Mouse (Mus musculus): Measurements from ENCODE around the gene Dqx1. TPM values are rescaled to one million over a fixed set of nuclear protein-coding genes. Genes with fewer than 3 reads are reported as not detected.

The Dqx1 gene
- total RNA-seq, 2 experiments from 2014 or later = 0.20 to 0.87 TPM

GRCm38 (mm10) chr6:83033249-83034185 is 24.1 kb upstream of the Dqx1 start, which contains the start of the genes Dok1 and Loxl3:
Gene Dok1 (minus strand): TSS chr6:83033471.
Gene Loxl3 (plus strand): TSS chr6:83034173.
- peak; percentile 81 to 86 for DNase-seq

GRCm38 (mm10) chr6:83034463-83035055 is 23.1 kb upstream of the Dqx1 start:
- DNase-seq = peak in 1 of 2 experiments; percentile 32

- DNase-seq = no peak
These were observed 20.5 kb upstream of the Dqx1 start for GRCm38 (mm10) chr6:83037188-83037587.

GRCm38 (mm10) chr6:83038496-83039012 is 19.1 kb upstream of the Dqx1 start:
- peak; percentile 93 to 98 for DNase-seq

GRCm38 (mm10) chr6:83040601-83041000 is 17.0 kb upstream of the Dqx1 start:
- no peak for DNase-seq

GRCm38 (mm10) chr6:83043561-83043960 is 14.1 kb upstream of the Dqx1 start:
- DNase-seq = no peak

GRCm38 (mm10) chr6:83043993-83044392 is 13.7 kb upstream of the Dqx1 start:
- no peak for DNase-seq

- DNase-seq = peak; percentile 59 to 77
These were observed 12.9 kb upstream of the Dqx1 start for GRCm38 (mm10) chr6:83044742-83045141.

- no peak for DNase-seq
These were observed 8.3 kb upstream of the Dqx1 start for GRCm38 (mm10) chr6:83049367-83049766.

GRCm38 (mm10) chr6:83053136-83053960 is 4.3 kb upstream of the Dqx1 start:
- DNase-seq = no peak

- peak; percentile 98 to 99 for DNase-seq
These were observed 3.4 kb upstream of the Dqx1 start, which contains the start of gene Aup1 for GRCm38 (mm10) chr6:83054074-83054851. Gene Aup1 (plus strand): TSS chr6:83054521.

- no peak for DNase-seq
These were observed 2.7 kb upstream of the Dqx1 start, which contains the start of gene Htra2 for GRCm38 (mm10) chr6:83054871-83055431. Gene Htra2 (minus strand): TSS chr6:83055273.

GRCm38 (mm10) chr6:83058725-83059124 is 1.1 kb downstream of the Dqx1 start:
- DNase-seq = no peak

GRCm38 (mm10) chr6:83065995-83066394 is 8.4 kb downstream of the Dqx1 start:
- no peak for DNase-seq

- DNase-seq = no peak
These were observed 8.8 kb downstream of the Dqx1 start for GRCm38 (mm10) chr6:83066441-83066840.

- no peak for DNase-seq
These were observed 10.6 kb downstream of the Dqx1 start for GRCm38 (mm10) chr6:83068221-83068620.

GRCm38 (mm10) chr6:83068706-83069487 is 11.3 kb downstream of the Dqx1 start:
- DNase-seq = no peak

GRCm38 (mm10) chr6:83069488-83070246 is 12.0 kb downstream of the Dqx1 start:
- no peak for DNase-seq

GRCm38 (mm10) chr6:83070247-83070310 is 12.4 kb downstream of the Dqx1 start, which contains the start of gene Tlx2:
Gene Tlx2 (minus strand): TSS chr6:83070293.
- no peak for DNase-seq

All from heart, adult 18-20 months (tissue).